ENCODE assay signal across 18 mouse cellular contexts in the genomic region with DNA sequence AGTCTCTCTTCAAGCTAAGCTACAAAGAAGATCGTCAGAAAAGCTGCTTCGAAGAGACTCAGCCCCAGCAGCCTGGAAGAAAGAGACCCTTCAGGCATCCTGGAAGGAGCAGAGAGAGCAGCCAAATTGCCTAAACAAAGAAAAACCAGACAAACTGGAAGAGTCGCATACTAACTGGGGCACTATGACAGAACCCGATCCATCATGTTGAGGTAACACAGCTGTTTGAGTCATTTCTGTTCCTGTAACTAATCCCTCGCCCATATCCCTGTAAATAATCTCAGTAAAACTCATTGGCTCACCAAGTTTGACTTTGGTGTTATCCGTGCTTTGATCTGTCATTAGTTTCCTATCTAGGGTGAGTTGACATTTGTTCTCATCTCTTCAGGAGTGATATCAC.
DNase-seq lines count a peak whose midpoint lies in the region; ATAC-seq and TF ChIP-seq lines count a peak whose summit lies in the region.
"Had no signal": no experiment of that assay in that cellular context is flagged by ENCODE, and none has a peak within 500 bp of the region (broad histone marks: within the 10 kb centered on the region; RNA-seq: fewer than 3 reads in every experiment).

No protein-coding gene starts in this region.

- 0 out of 2 replicates have a peak, but pooled peaks have one; percentile 36 for ATAC-seq in intestine, embryonic 14.5 days (replicated peaks; ENCODE audit: low FRiP score, low TSS enrichment, low read depth)
- ATAC-seq in intestine, postnatal 0 days, result no peak
- peak; percentile 35 for ATAC-seq in lung, postnatal 0 days
- ATAC-seq in embryonic facial prominence, embryonic 14.5 days (ENCODE audit: low read depth), result peak; percentile 87
- peak; percentile 83 for ATAC-seq in stomach, embryonic 14.5 days (ENCODE audit: insufficient number of reproducible peaks, insufficient read depth, low FRiP score, low read depth)
- ATAC-seq in erythroid progenitor cell, adult 5-6 weeks (replicated peaks; ENCODE audit: low FRiP score, poor library complexity, severe bottlenecking), result no peak
- ATAC-seq: forebrain, embryonic 16.5 days; inflammation-experienced regulatory T-cells, adult 6 months had no signal

- H3K36me3 ChIP-seq in intestine, embryonic 14.5 days (ENCODE audit: control insufficient read depth, insufficient read depth, low read length), result no peaks in the 10 kb centered on the region
- H3K36me3 ChIP-seq in intestine, postnatal 0 days (ENCODE audit: control insufficient read depth, insufficient read depth), result no peaks in the 10 kb centered on the region
- no peaks in the 10 kb centered on the region for H3K36me3 ChIP-seq in lung, postnatal 0 days (ENCODE audit: insufficient read depth, low read length)
- H3K36me3 ChIP-seq in embryonic facial prominence, embryonic 14.5 days (ENCODE audit: control insufficient read depth, insufficient read depth, low read length), result no peaks in the 10 kb centered on the region
- no peaks in the 10 kb centered on the region for H3K36me3 ChIP-seq in stomach, embryonic 14.5 days (ENCODE audit: control insufficient read depth, insufficient read depth, low read length)
- H3K36me3 ChIP-seq: liver, embryonic 15.5 days had no signal

- TF ChIP-seq CTCF in intestine, postnatal 0 days (IDR thresholded peaks at IDR 0.05; ENCODE audit: low read depth), result no peak
- TF ChIP-seq CTCF in lung, postnatal 0 days (IDR thresholded peaks at IDR 0.05), result no peak
- no peak for TF ChIP-seq CTCF in lung, adult 2 months (IDR thresholded peaks at IDR 0.05; ENCODE audit: insufficient read depth, low read length)

- H3K9me3 ChIP-seq in intestine, embryonic 14.5 days (ENCODE audit: control insufficient read depth, low read length), result no peaks in the 10 kb centered on the region
- H3K9me3 ChIP-seq in intestine, postnatal 0 days (ENCODE audit: control insufficient read depth), result no peaks in the 10 kb centered on the region
- no peaks in the 10 kb centered on the region for H3K9me3 ChIP-seq in lung, postnatal 0 days (ENCODE audit: low read length)
- H3K9me3 ChIP-seq in embryonic facial prominence, embryonic 14.5 days (ENCODE audit: control insufficient read depth, low read length), result no peaks in the 10 kb centered on the region
- no peaks in the 10 kb centered on the region for H3K9me3 ChIP-seq in stomach, embryonic 14.5 days (ENCODE audit: control insufficient read depth, low read depth, low read length)
- H3K9me3 ChIP-seq: liver, embryonic 15.5 days; midbrain, embryonic 12.5 days had no signal

- no peak for DNase-seq in intestine, embryonic 14.5 days (ENCODE audit: low spot score)
- peak; percentile 16 for DNase-seq in lung, postnatal 0 days (ENCODE audit: low spot score)
- no peak for DNase-seq in lung, adult 2 months
- DNase-seq in embryonic facial prominence, embryonic 14.5 days (ENCODE audit: low spot score), result peak; percentile 79
- DNase-seq in T-cell, adult 2 months (ENCODE audit: low spot score), result no peak
- DNase-seq: gastrocnemius, postnatal 25 days; heart, postnatal 36 days; layer of hippocampus, postnatal 36 days; left cerebral cortex, postnatal 4 days; right cerebral cortex, postnatal 25 days had no signal

- TF ChIP-seq EP300 in lung, postnatal 0 days (IDR thresholded peaks at IDR 0.05), result no peak

- H3K27ac ChIP-seq in intestine, embryonic 14.5 days (ENCODE audit: low read depth), result peak overlapping the region; percentile 64
- H3K27ac ChIP-seq in intestine, postnatal 0 days (ENCODE audit: low read depth, low read length), result no peak overlapping the region
- no peak overlapping the region for H3K27ac ChIP-seq in lung, postnatal 0 days (ENCODE audit: low read length)
- H3K27ac ChIP-seq in embryonic facial prominence, embryonic 14.5 days (replicated peaks; ENCODE audit: low read depth, low read length), result no peak overlapping the region
- H3K27ac ChIP-seq in stomach, embryonic 14.5 days (ENCODE audit: low read length), result peak overlapping the region; percentile 88
- H3K27ac ChIP-seq: liver, embryonic 15.5 days; midbrain, embryonic 12.5 days had no signal

- no peak overlapping the region for H3K9ac ChIP-seq in intestine, embryonic 14.5 days (ENCODE audit: low read length)
- no peak overlapping the region for H3K9ac ChIP-seq in intestine, postnatal 0 days (ENCODE audit: low read depth, low read length)
- no peak overlapping the region for H3K9ac ChIP-seq in lung, postnatal 0 days (replicated peaks; ENCODE audit: low read depth)
- H3K9ac ChIP-seq in embryonic facial prominence, embryonic 14.5 days (ENCODE audit: low read depth, low read length), result no peak overlapping the region
- no peak overlapping the region for H3K9ac ChIP-seq in stomach, embryonic 14.5 days (replicated peaks; ENCODE audit: low read depth, low read length)
- H3K9ac ChIP-seq: liver, embryonic 15.5 days; midbrain, embryonic 12.5 days had no signal

- H3K4me3 ChIP-seq in intestine, embryonic 14.5 days (ENCODE audit: low read depth, low read length), result no peak overlapping the region
- H3K4me3 ChIP-seq in intestine, postnatal 0 days (ENCODE audit: low read depth, low read length), result no peak overlapping the region
- H3K4me3 ChIP-seq in lung, postnatal 0 days (ENCODE audit: low read depth, low read length), result no peak overlapping the region
- H3K4me3 ChIP-seq in lung, adult 2 months (replicated peaks; ENCODE audit: extremely low read depth, low read depth, low read length), result no peak overlapping the region
- H3K4me3 ChIP-seq in embryonic facial prominence, embryonic 14.5 days (ENCODE audit: low read depth, low read length), result no peak overlapping the region
- no peak overlapping the region for H3K4me3 ChIP-seq in stomach, embryonic 14.5 days (ENCODE audit: low read depth, low read length)
- H3K4me3 ChIP-seq: liver, embryonic 15.5 days; midbrain, embryonic 12.5 days had no signal

- H3K4me1 ChIP-seq in intestine, embryonic 14.5 days (replicated peaks; ENCODE audit: control insufficient read depth, insufficient read depth, low read length), result no peaks in the 10 kb centered on the region
- H3K4me1 ChIP-seq in intestine, postnatal 0 days (replicated peaks; ENCODE audit: control insufficient read depth, insufficient read depth, low read length), result no peaks in the 10 kb centered on the region
- no peaks in the 10 kb centered on the region for H3K4me1 ChIP-seq in lung, postnatal 0 days (ENCODE audit: insufficient read depth, low read depth, low read length)
- no peaks in the 10 kb centered on the region for H3K4me1 ChIP-seq in lung, adult 2 months (ENCODE audit: control insufficient read depth, insufficient read depth, low read length)
- H3K4me1 ChIP-seq in embryonic facial prominence, embryonic 14.5 days (ENCODE audit: control insufficient read depth, insufficient read depth, low read length), result no peaks in the 10 kb centered on the region
- 0 out of 2 replicates have a peak, but pooled peaks cover 7% of the 10 kb centered on the region for H3K4me1 ChIP-seq in stomach, embryonic 14.5 days (ENCODE audit: control insufficient read depth, insufficient read depth, low read length)
- H3K4me1 ChIP-seq: liver, embryonic 15.5 days; midbrain, embryonic 12.5 days had no signal

- no peak for TF ChIP-seq POLR2A in lung, adult 2 months (IDR thresholded peaks at IDR 0.05; ENCODE audit: borderline replicate concordance, extremely low read depth, low read depth, low read length)

- no peak overlapping the region for H3K4me2 ChIP-seq in intestine, embryonic 14.5 days (ENCODE audit: low read length)
- H3K4me2 ChIP-seq in intestine, postnatal 0 days (replicated peaks; ENCODE audit: low read depth), result no peak overlapping the region
- H3K4me2 ChIP-seq in lung, postnatal 0 days (replicated peaks; ENCODE audit: low read depth, low read length), result no peak overlapping the region
- H3K4me2 ChIP-seq in embryonic facial prominence, embryonic 14.5 days (ENCODE audit: low read depth, low read length), result no peak overlapping the region
- H3K4me2 ChIP-seq in stomach, embryonic 14.5 days (replicated peaks; ENCODE audit: low read depth, low read length), result no peak overlapping the region; the same call in 1 of the 2 replicates
- H3K4me2 ChIP-seq: heart, embryonic 11.5 days; liver, embryonic 15.5 days; midbrain, embryonic 12.5 days had no signal

- no peaks in the 10 kb centered on the region for H3K27me3 ChIP-seq in intestine, embryonic 14.5 days (replicated peaks; ENCODE audit: control insufficient read depth, insufficient read depth, low read length)
- H3K27me3 ChIP-seq in intestine, postnatal 0 days (replicated peaks; ENCODE audit: control insufficient read depth, insufficient read depth, low read length), result no peaks in the 10 kb centered on the region
- H3K27me3 ChIP-seq in lung, postnatal 0 days (replicated peaks; ENCODE audit: insufficient read depth, low read length), result no peaks in the 10 kb centered on the region
- H3K27me3 ChIP-seq in embryonic facial prominence, embryonic 14.5 days (replicated peaks; ENCODE audit: control insufficient read depth, insufficient read depth, low read length), result no peaks in the 10 kb centered on the region
- H3K27me3 ChIP-seq in stomach, embryonic 14.5 days (ENCODE audit: control insufficient read depth, insufficient read depth, low read length), result no peaks in the 10 kb centered on the region
- H3K27me3 ChIP-seq: liver, embryonic 15.5 days; midbrain, embryonic 12.5 days had no signal

- 35% methylated on average over 6 of the region's 6 CpGs for WGBS in intestine, embryonic 14.5 days
- 51% methylated on average over 6 of the region's 6 CpGs for WGBS in intestine, postnatal 0 days
- 29% methylated on average over 6 of the region's 6 CpGs for WGBS in lung, postnatal 0 days
- 44% methylated on average over 6 of the region's 6 CpGs for WGBS in lung, adult 2 months
- 56% methylated on average over 6 of the region's 6 CpGs for WGBS in embryonic facial prominence, embryonic 14.5 days
- 21% methylated on average over 6 of the region's 6 CpGs for WGBS in stomach, embryonic 14.5 days

Comparison
In these comparisons a context has a peak if more than half of its experiments do, and no peak if none do; other contexts are left out.
1. ATAC-seq: peak in intestine, embryonic 14.5 days (single experiment), lung, postnatal 0 days (single experiment), embryonic facial prominence, embryonic 14.5 days (single experiment) and stomach, embryonic 14.5 days (single experiment); none in intestine, postnatal 0 days (single experiment) and erythroid progenitor cell, adult 5-6 weeks (single experiment).
2. DNase-seq: peak in lung, postnatal 0 days (single experiment) and embryonic facial prominence, embryonic 14.5 days (single experiment); none in intestine, embryonic 14.5 days (single experiment), lung, adult 2 months (single experiment) and T-cell, adult 2 months (single experiment).
3. H3K27ac ChIP-seq: peak in intestine, embryonic 14.5 days (single experiment) and stomach, embryonic 14.5 days (single experiment); none in intestine, postnatal 0 days (single experiment), lung, postnatal 0 days (single experiment) and embryonic facial prominence, embryonic 14.5 days (single experiment).